Mouse (Mus musculus) forebrain, embryonic 11.5 days (tissue): ENCODE measurements at regions not wholly inside any gene's neighbourhood (a gene's known extent, or its start where the extent isn't known, plus 50 kb on each side); places are given as distances from the start of the nearest gene placed in this dataset.
A peak's percentile ranks its signal among the peaks of the same experiment; 100 is the strongest.

Experiments used
- ATAC-seq: fragments of 200-750 bp; cut with Nextera tagmentation; replicated peaks from 2 replicates; pipeline ENCODE4 v1.8.0; 2017; ENCODE audit warnings: moderate TSS enrichment; ENCODE audit not compliant: low FRiP score
- DNase-seq: peaks from one replicate; pipeline ENCODE4 v3.0.0-alpha.2; 2017; ENCODE audit warnings: low spot score
- H3K27ac ChIP-seq: fragments of 300-500 bp; sonication (generic); 2 replicates; pipeline ENCODE4 v1.5.1; 2014; ENCODE audit warnings: low read depth, low read length
- H3K27me3 ChIP-seq: fragments of 300-500 bp; sonication (generic); 2 replicates; pipeline ENCODE4 v1.6.1; 2014; ENCODE audit warnings: mild to moderate bottlenecking, low read length, mixed read lengths; ENCODE audit not compliant: control insufficient read depth, insufficient read depth
- H3K36me3 ChIP-seq: fragments of 300-500 bp; sonication (generic); 2 replicates; pipeline ENCODE4 v1.6.1; 2014; ENCODE audit warnings: mild to moderate bottlenecking, low read length, moderate library complexity, mixed read lengths; ENCODE audit not compliant: control insufficient read depth, insufficient read depth
- H3K4me1 ChIP-seq: fragments of 300-500 bp; sonication (generic); replicated peaks from 2 replicates; pipeline ENCODE4 v1.6.1; 2014; ENCODE audit warnings: low read length, mixed read lengths; ENCODE audit not compliant: control insufficient read depth, insufficient read depth
- H3K4me2 ChIP-seq: fragments of 300-500 bp; sonication (generic); 2 replicates; pipeline ENCODE4 v1.6.1; 2014; ENCODE audit warnings: low read depth, mild to moderate bottlenecking, low read length, moderate library complexity, mixed read lengths; ENCODE audit not compliant: severe bottlenecking
- H3K4me3 ChIP-seq: fragments of 300-500 bp; sonication (generic); 2 replicates; pipeline ENCODE4 v1.5.1; 2014; ENCODE audit warnings: low read depth, low read length
- H3K9ac ChIP-seq: fragments of 300-500 bp; sonication (generic); 2 replicates; pipeline ENCODE4 v1.6.1; 2014; ENCODE audit warnings: low read length
- H3K9me3 ChIP-seq: fragments of 300-500 bp; sonication (generic); 2 replicates; pipeline ENCODE4 v1.6.1; 2016; ENCODE audit warnings: low read length, mixed read lengths; ENCODE audit not compliant: control insufficient read depth
- WGBS: fragments of 180-500 bp; shearing (Covaris S2); extraction: QIAGEN DNeasy Blood & Tissue Kit; methylation state at CpG from one replicate; pipeline ENCODE4 v1.1.7; 2014; 5-methylcytosine and 5-hydroxymethylcytosine counted together

DNA sequence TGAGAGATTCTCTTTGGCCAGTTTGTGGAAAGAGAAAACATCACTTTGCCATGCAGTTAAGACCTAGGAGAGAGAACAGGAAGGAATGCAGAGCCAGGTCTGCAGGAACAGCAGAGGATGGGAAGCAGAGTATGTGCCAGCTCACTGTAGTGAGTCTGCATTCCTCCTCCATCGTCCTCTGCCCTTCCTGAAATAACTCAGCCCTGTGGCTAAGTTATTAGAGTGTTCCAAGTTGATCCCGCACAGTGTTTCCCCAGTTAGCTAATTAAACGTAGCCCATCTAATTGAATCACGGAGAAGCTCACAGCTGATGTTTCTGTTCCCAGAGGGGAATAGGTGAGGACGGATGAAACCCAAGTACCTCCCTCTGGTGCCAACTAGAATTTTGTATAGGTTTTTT lies 142.3 kb upstream of the Rack1 start:
- ATAC-seq (no peak), DNase-seq (no peak)
- H3K4me3 ChIP-seq, result no peak overlapping the region
- H3K9ac ChIP-seq, result no peak overlapping the region
- no peak overlapping the region for H3K27ac ChIP-seq
- H3K9me3 ChIP-seq, result no peaks in the 10 kb centered on the region
- WGBS, result 63% methylated on average over 5 of the region's 5 CpGs
- no peaks in the 10 kb centered on the region for H3K36me3 ChIP-seq
- H3K4me2 ChIP-seq, result no peak overlapping the region
- H3K4me1 ChIP-seq, result no peaks in the 10 kb centered on the region
- no peaks in the 10 kb centered on the region for H3K27me3 ChIP-seq

DNA sequence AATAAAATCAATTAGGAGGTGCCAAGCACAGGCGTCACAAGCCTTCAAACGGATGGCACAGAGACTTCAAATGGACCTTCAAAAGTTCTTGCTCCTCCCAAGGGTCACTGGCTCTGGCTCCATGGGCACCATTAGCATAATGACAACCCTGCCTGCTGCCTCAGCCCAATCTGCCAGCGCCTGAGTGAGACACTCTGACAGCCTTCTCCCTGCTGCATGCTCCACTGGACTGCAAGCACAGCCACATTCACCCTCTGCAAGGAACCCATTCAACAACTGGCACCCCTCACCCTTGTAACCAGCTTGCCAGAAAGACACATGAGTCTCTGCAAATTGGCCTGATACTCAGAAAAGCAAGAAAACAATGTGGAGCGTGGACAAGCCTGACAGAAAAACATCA lies 138.5 kb upstream of the Rack1 start:
- Histone ChIP-seq H3K9ac (no peak overlapping the region), H3K9me3 (no peaks in the 10 kb centered on the region)

GRCm38 (mm10) chr11:48684781-48685314 lies 115.3 kb upstream of the Rack1 start:
- no peak for DNase-seq
- H3K4me2 ChIP-seq, result no peak overlapping the region
- WGBS, result 81% methylated on average over 3 of the region's 3 CpGs
- no peaks in the 10 kb centered on the region for H3K36me3 ChIP-seq
- no peak overlapping the region for H3K4me3 ChIP-seq
- H3K9ac ChIP-seq, result no peak overlapping the region
- no peaks in the 10 kb centered on the region for H3K4me1 ChIP-seq
- H3K27ac ChIP-seq, result no peak overlapping the region
- no peaks in the 10 kb centered on the region for H3K9me3 ChIP-seq
- H3K27me3 ChIP-seq, result no peaks in the 10 kb centered on the region
- no peak for ATAC-seq

More for the DNA sequence above, 138.5 kb upstream of the Rack1 start:
- Histone ChIP-seq H3K36me3 (no peaks in the 10 kb centered on the region), H3K4me3 (no peak overlapping the region), H3K27ac (no peak overlapping the region), H3K27me3 (no peaks in the 10 kb centered on the region), H3K4me2 (no peak overlapping the region), H3K4me1 (no peaks in the 10 kb centered on the region)
- DNase-seq (no peak), ATAC-seq (no peak)
- 61% methylated on average over 4 of the region's 4 CpGs for WGBS

- no peak overlapping the region for H3K4me2 ChIP-seq
- H3K4me3 ChIP-seq, result no peak overlapping the region
- no peaks in the 10 kb centered on the region for H3K9me3 ChIP-seq
- WGBS, result 83% methylated on average over 4 of the region's 4 CpGs
- H3K27me3 ChIP-seq, result no peaks in the 10 kb centered on the region
- DNase-seq, result no peak
- no peak overlapping the region for H3K9ac ChIP-seq
- H3K4me1 ChIP-seq, result no peaks in the 10 kb centered on the region
- no peaks in the 10 kb centered on the region for H3K36me3 ChIP-seq
- no peak overlapping the region for H3K27ac ChIP-seq
- ATAC-seq, result no peak
Measured at GRCm38 (mm10) chr11:48690070-48690469, 110.1 kb upstream of the Rack1 start.

DNA sequence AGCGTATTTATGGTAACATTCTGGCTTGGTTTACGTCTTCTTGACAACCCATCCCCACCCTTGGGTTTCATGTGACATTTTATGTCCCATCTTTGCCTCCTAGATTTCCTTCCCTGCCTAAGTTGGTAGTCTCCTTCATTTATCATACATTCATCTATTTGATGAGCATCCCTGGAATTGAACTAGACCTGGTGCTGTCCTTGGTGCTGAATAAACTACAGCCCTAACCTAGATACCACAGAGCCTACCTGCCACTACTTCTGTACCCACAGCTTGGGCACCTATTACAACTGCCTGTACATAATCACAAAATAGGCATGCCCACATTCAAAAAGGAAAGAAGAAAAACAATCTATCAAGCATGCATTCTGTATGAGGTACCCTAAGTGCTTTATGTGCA lies 103.8 kb upstream of the Rack1 start:
- no peaks in the 10 kb centered on the region for H3K36me3 ChIP-seq
- no peaks in the 10 kb centered on the region for H3K27me3 ChIP-seq
- H3K27ac ChIP-seq, result no peak overlapping the region
- ATAC-seq (no peak), DNase-seq (no peak)
- H3K9me3 ChIP-seq, result no peaks in the 10 kb centered on the region
- WGBS, result 95% methylated on average over 2 of the region's 2 CpGs
- H3K9ac ChIP-seq, result no peak overlapping the region
- H3K4me1 ChIP-seq, result no peaks in the 10 kb centered on the region
- no peak overlapping the region for H3K4me2 ChIP-seq
- no peak overlapping the region for H3K4me3 ChIP-seq

GRCm38 (mm10) chr11:48697191-48697590 lies 102.9 kb upstream of the Rack1 start:
- H3K4me1 ChIP-seq, result no peaks in the 10 kb centered on the region
- no peaks in the 10 kb centered on the region for H3K27me3 ChIP-seq
- no peak overlapping the region for H3K9ac ChIP-seq
- H3K4me3 ChIP-seq, result no peak overlapping the region
- no peaks in the 10 kb centered on the region for H3K36me3 ChIP-seq
- H3K4me2 ChIP-seq, result no peak overlapping the region
- H3K9me3 ChIP-seq, result no peaks in the 10 kb centered on the region
- DNase-seq (no peak), ATAC-seq (no peak)
- no peak overlapping the region for H3K27ac ChIP-seq

GRCm38 (mm10) chr11:48707192-48707591 lies 92.9 kb upstream of the Rack1 start:
- no peak overlapping the region for H3K27ac ChIP-seq
- H3K4me3 ChIP-seq, result no peak overlapping the region
- no peak overlapping the region for H3K9ac ChIP-seq
- H3K4me1 ChIP-seq, result no peaks in the 10 kb centered on the region
- WGBS, result 85% methylated on average over 2 of the region's 2 CpGs
- DNase-seq (peak; percentile 6), ATAC-seq (no peak)
- no peak overlapping the region for H3K4me2 ChIP-seq
- H3K27me3 ChIP-seq, result no peaks in the 10 kb centered on the region
- no peaks in the 10 kb centered on the region for H3K9me3 ChIP-seq
- no peaks in the 10 kb centered on the region for H3K36me3 ChIP-seq

GRCm38 (mm10) chr11:48710972-48711371 lies 89.2 kb upstream of the Rack1 start:
- Histone ChIP-seq H3K4me1 (no peaks in the 10 kb centered on the region), H3K9ac (no peak overlapping the region), H3K4me2 (no peak overlapping the region), H3K27me3 (no peaks in the 10 kb centered on the region), H3K9me3 (no peaks in the 10 kb centered on the region), H3K4me3 (no peak overlapping the region), H3K36me3 (no peaks in the 10 kb centered on the region), H3K27ac (no peak overlapping the region)
- WGBS, result 92% methylated on average over 4 of the region's 4 CpGs
- ATAC-seq, result no peak
- DNase-seq, result no peak

DNA sequence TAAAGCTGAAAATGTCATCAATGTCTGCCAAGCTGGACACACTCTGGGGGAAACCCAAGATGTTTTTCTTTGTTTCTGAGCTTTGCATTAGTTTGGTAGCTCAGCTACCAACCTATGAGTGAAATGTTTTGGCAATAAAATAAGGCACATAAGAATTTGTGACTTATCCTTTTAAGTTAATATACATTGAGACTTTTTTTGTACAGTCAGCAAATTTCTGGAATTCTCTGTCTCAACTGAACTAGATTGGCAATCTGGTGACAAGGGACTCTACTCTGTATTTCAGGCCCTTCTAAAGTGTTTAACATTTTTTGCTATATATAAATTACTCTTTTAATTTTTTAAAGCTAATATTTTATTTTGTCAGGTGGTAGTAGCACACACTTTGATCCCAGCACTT lies 76.1 kb upstream of the Rack1 start:
- ATAC-seq (no peak), DNase-seq (no peak)
- Histone ChIP-seq H3K9ac (no peak overlapping the region), H3K4me3 (no peak overlapping the region), H3K36me3 (no peaks in the 10 kb centered on the region), H3K9me3 (no peaks in the 10 kb centered on the region), H3K27me3 (no peaks in the 10 kb centered on the region), H3K27ac (no peak overlapping the region), H3K4me2 (no peak overlapping the region), H3K4me1 (no peaks in the 10 kb centered on the region)
